Mouse (Mus musculus): ENCODE measurements around the gene Syna. TPM values are rescaled to one million over a fixed set of nuclear protein-coding genes. Genes with fewer than 3 reads are reported as not detected.
A peak's percentile ranks its signal among the peaks of the same experiment; 100 is the strongest.

Syna gene
- total RNA-seq, 2 experiments from 2014 or later: not detected

DNA sequence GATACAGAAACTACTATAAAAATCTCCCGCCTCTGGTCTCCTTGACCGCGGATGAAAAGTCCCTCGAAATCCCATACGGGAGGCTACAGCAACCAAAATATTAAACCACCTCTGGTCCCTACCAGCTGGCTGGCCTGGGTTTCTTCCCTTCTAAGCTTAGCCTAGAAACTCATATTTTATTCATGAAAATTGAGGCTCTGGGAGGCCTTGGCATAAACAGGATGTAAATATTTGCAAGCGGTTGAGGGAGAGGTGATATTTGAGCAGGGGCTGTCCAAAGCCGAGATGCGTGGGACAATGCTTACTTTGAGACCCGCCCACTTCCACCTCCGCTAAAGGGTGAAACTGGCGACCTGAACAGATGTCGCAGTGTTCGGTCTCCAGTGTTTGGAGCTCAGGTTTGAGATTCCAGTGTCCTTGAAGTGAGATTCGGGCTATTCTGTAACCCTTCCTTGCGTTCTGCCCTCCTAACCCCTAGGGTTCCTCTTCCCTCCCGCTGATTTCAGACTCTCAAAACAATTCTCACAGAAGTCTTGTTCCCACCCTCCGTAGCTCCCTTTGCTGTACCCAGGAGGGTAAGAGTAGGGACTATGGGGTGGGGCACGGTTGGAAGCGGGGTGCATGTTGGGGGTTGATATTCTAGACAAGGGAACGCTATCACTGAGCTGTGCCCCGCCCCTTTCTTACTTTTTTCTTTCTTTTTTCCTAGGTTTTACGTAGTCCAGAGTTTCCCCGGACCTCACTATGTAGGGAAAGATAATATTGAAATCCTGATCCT, 11.9 kb upstream of the Syna start:
- no peak for DNase-seq (ENCODE audit: low spot score)
- intact Hi-C loops (cut with DNase I): loop anchor here (1.0 kb wide), 1 partner anchor 20 kb away; the partner anchor contains the start of gene Clip2

DNA sequence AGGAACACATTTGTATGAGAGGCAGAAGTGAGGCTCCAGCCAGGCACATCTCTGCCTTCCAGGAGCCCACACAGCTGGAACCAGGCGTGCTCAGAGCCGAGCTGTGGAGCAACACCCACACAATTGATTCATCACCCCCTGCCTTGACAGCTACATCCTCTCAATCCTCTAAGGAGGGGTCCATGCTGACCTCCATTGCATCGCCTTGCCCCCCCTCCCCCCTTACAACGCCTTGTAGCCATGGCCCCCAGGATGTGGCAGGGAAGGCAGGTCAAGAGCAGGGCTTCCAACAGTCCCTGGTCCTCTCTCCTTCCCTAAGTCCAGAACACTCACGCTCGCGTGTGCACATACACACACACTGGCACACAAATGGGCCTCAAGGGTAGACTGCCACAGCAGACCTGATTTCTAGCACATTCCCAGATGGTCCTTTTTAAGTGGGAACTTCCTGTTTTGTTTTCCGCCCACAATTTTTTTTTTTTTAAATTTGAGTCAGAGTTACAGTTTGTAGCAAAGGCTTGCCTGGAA, 9.1 kb upstream of the Syna start:
- intact Hi-C loops (cut with DNase I): loop anchor here (2.0 kb wide), 1 partner anchor 14 kb away; no protein-coding TSS in a partner anchor
- no peak for DNase-seq (ENCODE audit: low spot score)

DNA sequence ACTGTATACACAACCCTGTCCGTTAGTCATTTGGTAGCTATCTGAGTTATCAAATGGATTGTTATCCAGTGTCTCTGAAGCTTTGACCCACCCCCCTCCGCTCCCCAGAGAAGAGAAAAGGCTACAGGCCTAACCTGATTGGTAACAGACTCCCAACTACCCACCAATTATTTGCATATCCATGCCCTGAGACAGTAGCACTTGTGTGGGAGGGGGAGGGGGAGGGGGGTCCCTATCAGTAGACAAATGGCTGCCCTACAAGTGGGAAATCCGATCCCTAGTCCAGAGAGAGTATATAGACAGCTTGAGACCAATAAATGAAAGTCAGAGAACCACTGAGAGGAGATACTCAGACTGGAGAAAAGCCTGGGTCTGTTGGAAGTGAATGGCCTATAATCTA, 8.1 kb upstream of the Syna start:
- DNase-seq (ENCODE audit: low spot score): no peak
- intact Hi-C loops (cut with DNase I): loop anchor here (2.0 kb wide), 1 partner anchor 13 kb away; no protein-coding TSS in a partner anchor

- DNase-seq (ENCODE audit: low spot score): no peak
- intact Hi-C loops (cut with DNase I): no loop called here
Measured at GRCm38 (mm10) chr5:134567445-134567844, 7.5 kb upstream of the Syna start.

GRCm38 (mm10) chr5:134565696-134566095, 5.7 kb upstream of the Syna start:
- intact Hi-C loops (cut with DNase I): no loop called here
- DNase-seq (ENCODE audit: low spot score): no peak

- intact Hi-C loops (cut with DNase I): no loop called here
- no peak for DNase-seq (ENCODE audit: low spot score)
Measured at GRCm38 (mm10) chr5:134564272-134564671, 4.3 kb upstream of the Syna start.

DNA sequence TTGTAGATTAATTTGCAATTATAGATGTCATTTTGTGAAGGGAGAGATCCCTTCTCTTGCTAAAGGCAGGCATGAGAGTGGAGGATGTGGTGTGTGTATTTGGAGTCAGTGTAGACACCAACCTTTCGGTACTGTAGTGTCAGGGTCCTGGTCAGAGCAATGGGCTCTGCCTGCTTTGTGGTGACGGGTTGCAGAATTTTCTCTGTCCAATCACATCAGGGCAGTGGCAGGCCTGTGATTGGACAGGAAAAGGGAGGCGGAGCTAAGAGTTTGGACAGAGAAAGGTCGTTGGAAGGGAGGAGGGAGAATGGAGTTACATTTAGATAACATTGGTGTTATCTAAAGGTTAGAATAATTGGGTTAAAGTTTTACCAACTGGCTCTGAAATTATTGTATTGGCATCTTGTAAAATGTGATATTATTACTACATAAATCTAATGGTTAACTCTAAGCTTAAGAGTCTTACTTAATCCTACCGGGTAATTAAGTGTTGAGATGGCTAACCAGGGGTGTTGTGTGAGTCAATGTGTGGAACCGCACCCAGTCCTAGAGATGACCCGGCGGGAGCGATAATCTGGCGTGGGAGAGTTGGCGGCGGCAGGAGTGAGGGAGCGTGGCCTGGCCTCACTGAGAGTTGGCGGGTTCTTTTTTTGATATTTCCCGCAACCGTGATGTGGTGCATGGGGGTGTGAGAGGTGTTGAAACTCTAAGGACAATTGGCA, 640 bp upstream of the Syna start:
- intact Hi-C loops (cut with DNase I): no loop called here
- no peak for DNase-seq (ENCODE audit: low spot score)

GRCm38 (mm10) chr5:134555463-134556164, 4.4 kb downstream of the Syna start:
- intact Hi-C loops (cut with DNase I): loop anchor here (2.0 kb wide), 1 partner anchor 13 kb away; no protein-coding TSS in a partner anchor

DNA sequence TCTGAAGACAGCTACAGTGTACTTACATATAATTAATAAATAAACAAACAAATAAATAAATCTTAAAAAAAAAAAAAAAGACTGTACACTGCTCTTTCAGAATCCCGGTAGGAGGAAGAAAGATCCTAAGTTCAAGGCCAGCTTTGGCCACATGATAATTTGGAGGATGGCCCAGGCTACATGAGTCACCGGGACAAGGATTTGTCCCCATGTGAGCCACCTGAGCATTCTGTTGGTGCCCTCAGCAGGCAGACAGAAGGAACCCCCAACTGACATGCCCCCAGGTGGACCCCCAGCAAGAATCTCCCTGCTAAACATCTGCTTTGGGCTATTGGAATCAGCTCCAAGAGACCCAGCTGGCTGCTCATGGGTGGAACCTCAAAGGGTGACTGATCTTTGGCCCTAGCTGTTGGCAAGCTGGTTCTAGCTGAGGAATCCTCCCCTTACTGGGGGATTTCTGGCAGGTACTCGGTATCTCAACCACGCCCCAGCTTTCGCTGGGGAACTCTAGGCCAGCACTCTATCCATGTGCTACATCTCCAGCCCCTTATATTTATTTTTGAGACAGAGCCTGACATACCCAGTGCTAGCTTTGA, 5.9 kb downstream of the Syna start:
- intact Hi-C loops (cut with DNase I): loop anchor here (2.0 kb wide), 1 partner anchor 15 kb away; no protein-coding TSS in a partner anchor
- DNase-seq (ENCODE audit: low spot score): no peak

More at GRCm38 (mm10) chr5:134555463-134556164, 4.4 kb downstream of the Syna start:
- DNase-seq (ENCODE audit: low spot score): peak; percentile 83

- DNase-seq (ENCODE audit: low spot score): peak; percentile 96
- intact Hi-C loops (cut with DNase I): loop anchor here (1.0 kb wide), 1 partner anchor 20 kb away; no protein-coding TSS in a partner anchor
Measured at GRCm38 (mm10) chr5:134552110-134552972, 7.6 kb downstream of the Syna start, which contains the start of gene Clip2. Gene Clip2 (minus strand): TSS chr5:134552434.

DNA sequence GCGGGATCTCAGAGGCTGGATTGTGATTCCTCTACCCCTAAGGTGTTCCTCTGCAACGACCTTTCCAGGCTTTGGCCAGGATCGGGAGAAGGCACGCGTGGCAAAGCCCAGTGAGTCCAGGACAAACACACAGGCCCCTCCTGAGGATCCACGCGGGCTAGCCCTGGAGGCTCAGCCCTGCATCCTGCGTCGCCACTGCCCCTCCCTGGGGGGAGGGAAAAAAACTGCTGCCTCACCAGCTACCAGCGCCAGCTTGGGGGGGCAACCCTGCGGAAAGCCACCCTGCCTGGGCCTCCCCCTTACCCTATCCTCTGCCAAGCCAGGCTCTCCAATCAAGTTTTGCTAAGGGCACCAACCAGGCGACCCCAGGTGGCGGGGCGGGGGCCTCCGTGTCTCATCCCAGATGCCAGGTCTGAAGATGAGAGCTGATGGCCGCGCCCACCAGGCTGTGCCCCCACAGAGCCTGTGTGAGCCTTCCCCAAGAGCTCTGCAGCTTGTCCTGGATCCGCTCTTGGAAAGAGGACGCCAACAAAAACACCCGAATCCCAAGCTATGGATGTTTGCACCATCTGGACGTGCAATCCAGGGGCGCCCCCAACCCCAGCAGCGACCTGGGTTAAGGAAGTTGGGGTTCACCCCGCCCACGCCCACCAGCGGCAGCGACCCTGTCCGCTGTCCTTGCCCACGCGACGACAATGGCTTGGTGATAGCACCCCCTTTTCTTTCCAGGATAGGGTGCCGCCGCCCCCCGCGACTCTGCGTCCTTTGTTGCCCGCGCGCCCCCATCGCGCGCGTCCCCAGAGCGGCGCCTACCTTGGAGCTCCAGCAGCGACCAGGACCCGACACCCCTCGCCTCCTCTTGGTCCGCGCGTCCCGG, 8.5 kb downstream of the Syna start:
- DNase-seq (ENCODE audit: low spot score): no peak
- intact Hi-C loops (cut with DNase I): loop anchor here (1.0 kb wide), 1 partner anchor 21 kb away; no protein-coding TSS in a partner anchor

GRCm38 (mm10) chr5:134550836-134551232, 9.1 kb downstream of the Syna start:
- no peak for DNase-seq (ENCODE audit: low spot score)

GRCm38 (mm10) chr5:134549640-134550168, 10.3 kb downstream of the Syna start:
- no peak for DNase-seq (ENCODE audit: low spot score)
- intact Hi-C loops (cut with DNase I): loop anchor here (5.0 kb wide), 1 partner anchor 33 kb away; the partner anchor contains the start of gene Rfc2

More at GRCm38 (mm10) chr5:134550836-134551232, 9.1 kb downstream of the Syna start:
- intact Hi-C loops (cut with DNase I): no loop called here

GRCm38 (mm10) chr5:134548306-134548705, 11.7 kb downstream of the Syna start:
- DNase-seq (ENCODE audit: low spot score): no peak
- intact Hi-C loops (cut with DNase I): loop anchor here (5.0 kb wide), 1 partner anchor 34 kb away; the partner anchor contains the start of gene Rfc2

- intact Hi-C loops (cut with DNase I): loop anchor here (5.0 kb wide), 1 partner anchor 36 kb away; the partner anchor contains the start of gene Rfc2
- no peak for DNase-seq (ENCODE audit: low spot score)
Measured at GRCm38 (mm10) chr5:134546790-134547189, 13.2 kb downstream of the Syna start.

GRCm38 (mm10) chr5:134545242-134545629, 14.7 kb downstream of the Syna start:
- intact Hi-C loops (cut with DNase I): loop anchor here (2.0 to 5.0 kb wide), 3 partner anchors 16 to 38 kb away; partner anchors contain the start of gene Rfc2
- DNase-seq (ENCODE audit: low spot score): no peak
